ENCODE assay signal across 9 mouse cellular contexts in genomic region chr11:85941785-85942570, GRCm38 (mm10). TPM values are rescaled to one million over a fixed set of nuclear protein-coding genes. Genes with fewer than 3 reads are reported as not detected.
DNase-seq lines count a peak whose midpoint lies in the region; ATAC-seq and TF ChIP-seq lines count a peak whose summit lies in the region.
"Had no signal": no experiment of that assay in that cellular context is flagged by ENCODE, and none has a peak within 500 bp of the region (broad histone marks: within the 10 kb centered on the region; RNA-seq: fewer than 3 reads in every experiment).

No protein-coding gene starts in this region.

- H3K9ac ChIP-seq in heart, adult 2 months (ENCODE audit: low read depth, low read length): no peak overlapping the region
- H3K9ac ChIP-seq in limb, embryonic 11.5 days (ENCODE audit: low read length): peak overlapping the region; percentile 50
- H3K9ac ChIP-seq in midbrain, embryonic 15.5 days: no peak overlapping the region
- H3K9ac ChIP-seq: midbrain, embryonic 12.5 days had no signal

- no peak overlapping the region for H3K4me3 ChIP-seq in heart, adult 2 months
- no peak overlapping the region for H3K4me3 ChIP-seq in embryonic fibroblast, embryonic 13.5 days (ENCODE audit: insufficient read depth, low read length)
- no peak overlapping the region for H3K4me3 ChIP-seq in limb, embryonic 11.5 days (ENCODE audit: low read depth, low read length)
- H3K4me3 ChIP-seq in midbrain, embryonic 15.5 days: no peak overlapping the region
- H3K4me3 ChIP-seq: midbrain, embryonic 12.5 days had no signal

- WGBS in heart, adult 2 months: 40% methylated on average over 7 of the region's 7 CpGs
- WGBS in limb, embryonic 11.5 days: 26% methylated on average over 7 of the region's 7 CpGs
- 39% methylated on average over 7 of the region's 7 CpGs for WGBS in midbrain, embryonic 15.5 days

- ATAC-seq in limb, embryonic 11.5 days (ENCODE audit: insufficient number of reproducible peaks, low FRiP score, low TSS enrichment, low read depth): 0 out of 2 replicates have a peak, but pooled peaks have one; percentile 60
- no peak for ATAC-seq in midbrain, embryonic 15.5 days (replicated peaks)

- no peaks in the 10 kb centered on the region for H3K36me3 ChIP-seq in heart, adult 2 months (ENCODE audit: control insufficient read depth, insufficient read depth, low read length)
- H3K36me3 ChIP-seq in limb, embryonic 11.5 days (ENCODE audit: control insufficient read depth, insufficient read depth, low read length): no peaks in the 10 kb centered on the region
- H3K36me3 ChIP-seq in midbrain, embryonic 15.5 days (replicated peaks): no peaks in the 10 kb centered on the region
- H3K36me3 ChIP-seq: midbrain, embryonic 12.5 days had no signal

- H3K4me1 ChIP-seq in heart, adult 2 months (ENCODE audit: control insufficient read depth, insufficient read depth, low read length): no peaks in the 10 kb centered on the region
- H3K4me1 ChIP-seq in embryonic fibroblast, embryonic 13.5 days (ENCODE audit: control insufficient read depth, insufficient read depth, low read length): peaks cover 6% of the 10 kb centered on the region; the same call in 1 of the 2 replicates
- peaks cover 9% of the 10 kb centered on the region for H3K4me1 ChIP-seq in limb, embryonic 11.5 days (ENCODE audit: control insufficient read depth, insufficient read depth, low read length)
- H3K4me1 ChIP-seq in midbrain, embryonic 15.5 days: no peaks in the 10 kb centered on the region
- H3K4me1 ChIP-seq: midbrain, embryonic 12.5 days had no signal

- no peaks in the 10 kb centered on the region; the same call in 1 of the 2 replicates for H3K27me3 ChIP-seq in heart, adult 2 months (ENCODE audit: control insufficient read depth, insufficient read depth, low read length)
- H3K27me3 ChIP-seq in limb, embryonic 11.5 days (ENCODE audit: control insufficient read depth, insufficient read depth, low read length): no peaks in the 10 kb centered on the region
- no peaks in the 10 kb centered on the region for H3K27me3 ChIP-seq in midbrain, embryonic 15.5 days (replicated peaks)
- H3K27me3 ChIP-seq: midbrain, embryonic 12.5 days had no signal

- peak; percentile 2 to 3 for DNase-seq in heart, adult 9 months (ENCODE audit: low spot score in 2 of 2)
- no peak for DNase-seq in heart, adult 2 months
- peak; percentile 66 for DNase-seq in 3T3-L1 (ENCODE audit: low read depth, low spot score)
- peak; percentile 73 for DNase-seq in limb, embryonic 11.5 days (ENCODE audit: low spot score)
- no peak for DNase-seq in frontal cortex, postnatal 10 days (ENCODE audit: low spot score in 2 of 2)
- DNase-seq in left cerebral cortex, postnatal 25 days (ENCODE audit: low spot score in 2 of 2): no peak

- TF ChIP-seq POLR2A in heart, adult 2 months (IDR thresholded peaks at IDR 0.05; ENCODE audit: insufficient read depth, low read depth, low read length): no peak
- no peak for TF ChIP-seq POLR2A in embryonic fibroblast, embryonic 13.5 days (IDR thresholded peaks at IDR 0.05; ENCODE audit: low read depth, low read length)

- H3K4me2 ChIP-seq in limb, embryonic 11.5 days (ENCODE audit: low read depth, severe bottlenecking): no peak overlapping the region
- H3K4me2 ChIP-seq in midbrain, embryonic 15.5 days: no peak overlapping the region
- H3K4me2 ChIP-seq: midbrain, embryonic 12.5 days had no signal

- no peak for TF ChIP-seq EP300 in heart, adult 2 months (IDR thresholded peaks at IDR 0.05; ENCODE audit: insufficient read depth, low read depth, low read length)

- no peaks in the 10 kb centered on the region for H3K79me2 ChIP-seq in heart, adult 2 months (replicated peaks; ENCODE audit: control insufficient read depth, insufficient read depth, low read length)

- no peak overlapping the region for H3K27ac ChIP-seq in heart, adult 2 months
- peak overlapping the region; percentile 83 for H3K27ac ChIP-seq in embryonic fibroblast, embryonic 13.5 days (ENCODE audit: insufficient read depth, low read length)
- peak overlapping the region; percentile 78 for H3K27ac ChIP-seq in limb, embryonic 11.5 days (replicated peaks; ENCODE audit: low read depth, low read length)
- no peak overlapping the region for H3K27ac ChIP-seq in midbrain, embryonic 15.5 days
- H3K27ac ChIP-seq: midbrain, embryonic 12.5 days had no signal

- H3K9me3 ChIP-seq in limb, embryonic 11.5 days (ENCODE audit: control insufficient read depth, low read length): no peaks in the 10 kb centered on the region
- H3K9me3 ChIP-seq in midbrain, embryonic 15.5 days: no peaks in the 10 kb centered on the region
- H3K9me3 ChIP-seq: midbrain, embryonic 12.5 days had no signal

- intact Hi-C loops in heart, adult 2 months (cut with DNase I): no loop called here
- intact Hi-C loops in left cerebral cortex, postnatal 25 days (cut with DNase I): no loop called here

- TF ChIP-seq CTCF in heart, adult 2 months (IDR thresholded peaks at IDR 0.05): no peak
- no peak for TF ChIP-seq CTCF in embryonic fibroblast, embryonic 13.5 days (IDR thresholded peaks at IDR 0.05; ENCODE audit: borderline replicate concordance, insufficient read depth, low read length)

RNA-seq across cellular contexts. Expression of gene Tbx4, which starts 55.8 kb away (rescaled TPM):
- not detected for total RNA-seq in heart, adult 2 months (2021)
- 0.09 and 0.55 TPM in 2 replicates for polyA plus RNA-seq in heart, adult 2 months (2012; rRNA removed)
- polyA plus RNA-seq in embryonic fibroblast, embryonic 13.5 days (2011; ENCODE audit: insufficient read length, low read depth, missing spikeins): 2.8 and 12.0 TPM in 2 replicates
- 36.3 and 36.7 TPM in 2 replicates for polyA plus RNA-seq in limb, embryonic 11.5 days (2014; fragmentation: Nextera tagmentation; extraction: Ambion mirVana)
- under 1 TPM; 0.23 to 0.32 TPM for total RNA-seq in left cerebral cortex, postnatal 25 days (2021)
- polyA plus RNA-seq in midbrain, embryonic 15.5 days (2015; fragmentation: Nextera tagmentation; extraction: Ambion mirVana): 0.34 and 0.46 TPM in 2 replicates

Comparison
In these comparisons a context has a peak if more than half of its experiments do, and no peak if none do; other contexts are left out.
1. DNase-seq: peak in heart, adult 9 months (2 of 2), 3T3-L1 (single experiment) and limb, embryonic 11.5 days (single experiment); none in heart, adult 2 months (0 of 2), frontal cortex, postnatal 10 days (0 of 2) and left cerebral cortex, postnatal 25 days (0 of 2).
2. H3K27ac ChIP-seq: peak in embryonic fibroblast, embryonic 13.5 days (single experiment) and limb, embryonic 11.5 days (single experiment); none in heart, adult 2 months (single experiment) and midbrain, embryonic 15.5 days (single experiment).